Mouse (Mus musculus) MEL (cell line): Measurements from ENCODE around the gene Stra8.

Experiments
- BHLHE40 ChIP-seq: IDR thresholded peaks from 2 replicates; pipeline ENCODE4 v1.6.1; 2012; ENCODE audit warnings: low read depth, mild to moderate bottlenecking, inconsistent platforms, low read length, improper control_type of control experiment, borderline replicate concordance
- CTCF ChIP-seq, 3 experiments: IDR thresholded peaks in 2 of 3; conservative IDR thresholded peaks in 1 of 3; 2 replicates each; pipeline ENCODE4 v1.5.1; 2011 to 2012; ENCODE audit warnings: low read length in 3 of 3, low read depth in 2 of 3, mild to moderate bottlenecking in 2 of 3, improper control_type of control experiment in 1 of 3, inconsistent platforms in 1 of 3, mixed read lengths in 1 of 3, moderate library complexity in 1 of 3; ENCODE audit not compliant: control insufficient read depth in 1 of 3, insufficient read depth in 1 of 3, poor library complexity in 1 of 3, severe bottlenecking in 1 of 3
- HCFC1 ChIP-seq: IDR thresholded peaks from 2 replicates; pipeline ENCODE4 v1.6.1; 2012; ENCODE audit warnings: low read depth, mild to moderate bottlenecking, inconsistent platforms, low read length, improper control_type of control experiment, moderate library complexity
- POLR2A ChIP-seq, 2 experiments: IDR thresholded peaks; 2 replicates each; pipeline ENCODE4 v1.6.1; 2011 to 2012; ENCODE audit warnings: low read length in 2 of 2, mild to moderate bottlenecking in 2 of 2, control low read depth in 1 of 2, improper control_type of control experiment in 1 of 2, low read depth in 1 of 2, moderate library complexity in 1 of 2; ENCODE audit not compliant: control insufficient read depth in 1 of 2, insufficient read depth in 1 of 2, poor library complexity in 1 of 2
- POLR2AphosphoS2 ChIP-seq: IDR thresholded peaks from 2 replicates; pipeline ENCODE4 v1.6.1; 2011; ENCODE audit warnings: low read length, improper control_type of control experiment
- POLR2AphosphoS5 ChIP-seq: IDR thresholded peaks from 2 replicates; pipeline ENCODE4 v1.6.1; 2012; ENCODE audit warnings: low read depth, borderline replicate concordance, mild to moderate bottlenecking, inconsistent platforms, low read length, moderate library complexity, mixed read lengths
- ZC3H11A ChIP-seq: IDR thresholded peaks from 2 replicates; pipeline ENCODE4 v1.6.1; 2012; ENCODE audit warnings: low read depth, mild to moderate bottlenecking, inconsistent platforms, low read length, improper control_type of control experiment
- ZKSCAN1 ChIP-seq: IDR thresholded peaks from 2 replicates; pipeline ENCODE4 v1.6.1; 2012; ENCODE audit warnings: low read depth, mild to moderate bottlenecking, inconsistent platforms, low read length, improper control_type of control experiment, moderate library complexity
- ZMIZ1 ChIP-seq: IDR thresholded peaks from 2 replicates; pipeline ENCODE4 v1.6.1; 2012; ENCODE audit warnings: low read depth, mild to moderate bottlenecking, inconsistent platforms, low read length, improper control_type of control experiment, moderate library complexity
- ZNF384 ChIP-seq: IDR thresholded peaks from 2 replicates; pipeline ENCODE4 v1.6.1; 2012; ENCODE audit warnings: low read depth, mild to moderate bottlenecking, inconsistent platforms, low read length, improper control_type of control experiment

DNA sequence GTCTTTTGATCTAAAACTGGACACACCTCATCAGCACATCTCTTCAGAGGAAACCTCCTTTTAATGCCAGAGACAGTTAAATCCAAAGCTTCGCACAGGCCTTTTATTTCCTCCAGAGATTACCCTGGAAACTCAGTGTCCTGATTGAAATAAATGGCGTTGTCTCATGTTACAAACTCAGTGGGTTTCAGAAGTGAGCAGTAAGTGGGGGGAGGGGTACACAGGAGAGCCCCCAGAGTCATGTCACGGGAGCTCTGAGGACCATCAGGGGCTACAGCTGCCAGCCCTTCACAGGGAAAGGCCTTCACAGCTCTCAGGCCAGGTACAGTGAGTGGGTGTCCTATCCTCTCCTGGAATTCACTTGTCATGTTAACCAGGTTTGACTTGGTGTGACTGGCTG, 51.2 kb downstream of the Stra8 start:
- TF ChIP-seq CTCF (IDR thresholded peaks at IDR 0.05 in 2 of 3, conservative IDR thresholded peaks at IDR 0.05 in 1 of 3; ENCODE audit: control insufficient read depth in 1 of 3, insufficient read depth in 1 of 3, low read depth in 2 of 3, low read length in 3 of 3, poor library complexity in 1 of 3, severe bottlenecking in 1 of 3) = no peak
- no peak for TF ChIP-seq POLR2A (IDR thresholded peaks at IDR 0.05; ENCODE audit: control insufficient read depth in 1 of 2, insufficient read depth in 1 of 2, low read depth in 1 of 2, low read length in 2 of 2, poor library complexity in 1 of 2)
- TF ChIP-seq ZMIZ1 = no peak
- TF ChIP-seq POLR2AphosphoS5 = no peak
- TF ChIP-seq ZKSCAN1 = no peak
- no peak for TF ChIP-seq HCFC1
- no peak for TF ChIP-seq BHLHE40
- no peak for TF ChIP-seq ZNF384
- no peak for TF ChIP-seq POLR2AphosphoS2
- TF ChIP-seq ZC3H11A = no peak
